ENCODE assay signal across 8 mouse cellular contexts in genomic region chr11:69914372-69914764, GRCm38 (mm10). TPM values are rescaled to one million over a fixed set of nuclear protein-coding genes. Genes with fewer than 3 reads are reported as not detected.
A peak's percentile ranks its signal among the peaks of the same experiment; 100 is the strongest.
DNase-seq lines count a peak whose midpoint lies in the region; ATAC-seq and TF ChIP-seq lines count a peak whose summit lies in the region.

No protein-coding gene starts in this region.

- peaks cover 62% of the 10 kb centered on the region for H3K36me3 ChIP-seq in kidney, postnatal 0 days (ENCODE audit: insufficient read depth, low read length)
- peaks cover 84% of the 10 kb centered on the region for H3K36me3 ChIP-seq in hindbrain, embryonic 13.5 days

- no peak; the same call in 1 of the 2 replicates for ATAC-seq in kidney, postnatal 0 days (replicated peaks; ENCODE audit: low FRiP score, low read depth)
- no peak for ATAC-seq in hindbrain, embryonic 13.5 days (ENCODE audit: low FRiP score)
- ATAC-seq in megakaryocyte-erythroid progenitor cell, adult 5-6 weeks (replicated peaks; ENCODE audit: low FRiP score, low TSS enrichment, poor library complexity, severe bottlenecking) = peak; percentile 11; the same call in 1 of the 2 replicates

- peak overlapping the region; percentile 64 for H3K4me3 ChIP-seq in kidney, postnatal 0 days (replicated peaks; ENCODE audit: low read depth, low read length)
- peak overlapping the region; percentile 69 for H3K4me3 ChIP-seq in bone marrow macrophage, adult 2 months (ENCODE audit: insufficient read depth, low read length)
- H3K4me3 ChIP-seq in hindbrain, embryonic 13.5 days = peak overlapping the region; percentile 91

- TF ChIP-seq POLR2A in bone marrow macrophage, adult 2 months (IDR thresholded peaks at IDR 0.05; ENCODE audit: borderline replicate concordance, low read depth, low read length) = no peak

- H3K4me1 ChIP-seq in kidney, postnatal 0 days (replicated peaks; ENCODE audit: insufficient read depth, low read length) = peaks cover 15% of the 10 kb centered on the region
- peaks cover 26% of the 10 kb centered on the region for H3K4me1 ChIP-seq in bone marrow macrophage, adult 2 months (ENCODE audit: control insufficient read depth, insufficient read depth, low read length)
- peaks cover 41% of the 10 kb centered on the region for H3K4me1 ChIP-seq in hindbrain, embryonic 13.5 days (replicated peaks)

- H3K9me3 ChIP-seq in kidney, postnatal 0 days (replicated peaks; ENCODE audit: low read length) = no peaks in the 10 kb centered on the region
- H3K9me3 ChIP-seq in hindbrain, embryonic 13.5 days = no peaks in the 10 kb centered on the region

- DNase-seq in kidney, postnatal 0 days (ENCODE audit: low spot score) = peak; percentile 37
- no peak for DNase-seq in kidney, adult 9 months
- no peak for DNase-seq in layer of hippocampus, postnatal 36 days
- DNase-seq in left cerebral cortex, postnatal 25 days (ENCODE audit: low spot score in 2 of 2) = no peak
- DNase-seq in T-cell, adult 2 months (ENCODE audit: low spot score) = no peak

- WGBS in kidney, postnatal 0 days = 1% methylated on average over 17 of the region's 17 CpGs
- WGBS in hindbrain, embryonic 13.5 days = 3% methylated on average over 17 of the region's 17 CpGs

- no peaks in the 10 kb centered on the region for H3K27me3 ChIP-seq in kidney, postnatal 0 days (ENCODE audit: insufficient read depth, low read length)
- no peaks in the 10 kb centered on the region for H3K27me3 ChIP-seq in hindbrain, embryonic 13.5 days

- peak overlapping the region; percentile 86 for H3K27ac ChIP-seq in kidney, postnatal 0 days
- peak overlapping the region; percentile 59 for H3K27ac ChIP-seq in bone marrow macrophage, adult 2 months (ENCODE audit: insufficient read depth, low read depth, low read length)
- H3K27ac ChIP-seq in hindbrain, embryonic 13.5 days = peak overlapping the region; percentile 91

- H3K9ac ChIP-seq in kidney, postnatal 0 days (ENCODE audit: low read depth, low read length) = peak overlapping the region; percentile 82
- peak overlapping the region; percentile 91 for H3K9ac ChIP-seq in hindbrain, embryonic 13.5 days

- peak overlapping the region; percentile 99 for H3K4me2 ChIP-seq in kidney, postnatal 0 days (ENCODE audit: low read length)
- peak overlapping the region; percentile 100 for H3K4me2 ChIP-seq in hindbrain, embryonic 13.5 days

- intact Hi-C loops in left cerebral cortex, postnatal 25 days (cut with DNase I) = no loop called here

- TF ChIP-seq CTCF in kidney, postnatal 0 days (IDR thresholded peaks at IDR 0.05; ENCODE audit: low read depth) = no peak
- no peak for TF ChIP-seq CTCF in bone marrow macrophage, adult 2 months (IDR thresholded peaks at IDR 0.05; ENCODE audit: low read depth, low read length)

RNA-seq across cellular contexts. Expression of gene Gps2, which starts 0.7 kb away (rescaled TPM):
- polyA plus RNA-seq in kidney, postnatal 0 days (2015; fragmentation: Nextera tagmentation; extraction: Ambion mirVana) = 63.0 and 65.0 TPM in 2 replicates
- polyA plus RNA-seq in bone marrow macrophage, adult 2 months (2012; ENCODE audit: insufficient read depth, insufficient read length, missing spikeins) = 92.8 and 103 TPM in 2 replicates
- polyA plus RNA-seq in hindbrain, embryonic 13.5 days (2015; fragmentation: Nextera tagmentation; extraction: Ambion mirVana) = 72.4 and 77.3 TPM in 2 replicates
- total RNA-seq in megakaryocyte-erythroid progenitor cell, adult 5-6 weeks (2014; fragmentation: Nextera tagmentation) = 155 and 190 TPM in 2 replicates
- total RNA-seq in megakaryocyte-erythroid progenitor cell, adult 5-6 weeks (2017) = 53.7 and 106 TPM in 2 replicates
- total RNA-seq in layer of hippocampus, postnatal 36 days (2021) = 10 to 100 TPM; 31.9 to 38.2 TPM
- total RNA-seq in left cerebral cortex, postnatal 25 days (2021) = 10 to 100 TPM; 26.9 to 33.2 TPM

RNA-seq across cellular contexts. Expression of gene Eif5a, which starts 7.4 kb away (rescaled TPM):
- polyA plus RNA-seq in kidney, postnatal 0 days (2015; fragmentation: Nextera tagmentation; extraction: Ambion mirVana) = 1,371 and 1,476 TPM in 2 replicates
- 326 and 347 TPM in 2 replicates for polyA plus RNA-seq in bone marrow macrophage, adult 2 months (2012; ENCODE audit: insufficient read depth, insufficient read length, missing spikeins)
- 1,129 and 1,134 TPM in 2 replicates for polyA plus RNA-seq in hindbrain, embryonic 13.5 days (2015; fragmentation: Nextera tagmentation; extraction: Ambion mirVana)
- total RNA-seq in megakaryocyte-erythroid progenitor cell, adult 5-6 weeks (2014; fragmentation: Nextera tagmentation) = 1,285 and 1,514 TPM in 2 replicates
- 1,032 and 1,474 TPM in 2 replicates for total RNA-seq in megakaryocyte-erythroid progenitor cell, adult 5-6 weeks (2017)
- 100 to 1,000 TPM; 416 to 445 TPM for total RNA-seq in layer of hippocampus, postnatal 36 days (2021)
- total RNA-seq in left cerebral cortex, postnatal 25 days (2021) = 100 to 1,000 TPM; 425 to 450 TPM

RNA-seq across cellular contexts. Expression of gene Neurl4, which starts 13.5 kb away (rescaled TPM):
- polyA plus RNA-seq in kidney, postnatal 0 days (2015; fragmentation: Nextera tagmentation; extraction: Ambion mirVana) = 9.7 and 12.7 TPM in 2 replicates
- polyA plus RNA-seq in bone marrow macrophage, adult 2 months (2012; ENCODE audit: insufficient read depth, insufficient read length, missing spikeins) = 15.8 and 16.9 TPM in 2 replicates
- polyA plus RNA-seq in hindbrain, embryonic 13.5 days (2015; fragmentation: Nextera tagmentation; extraction: Ambion mirVana) = 18.8 and 22.6 TPM in 2 replicates
- total RNA-seq in megakaryocyte-erythroid progenitor cell, adult 5-6 weeks (2014; fragmentation: Nextera tagmentation) = 31.7 and 51.2 TPM in 2 replicates
- total RNA-seq in megakaryocyte-erythroid progenitor cell, adult 5-6 weeks (2017) = 27.9 and 64.3 TPM in 2 replicates
- total RNA-seq in layer of hippocampus, postnatal 36 days (2021) = 100 to 1,000 TPM; 117 to 118 TPM
- total RNA-seq in left cerebral cortex, postnatal 25 days (2021) = 100 to 1,000 TPM; 113 to 117 TPM

RNA-seq across cellular contexts. Expression of gene 2810408A11Rik, which starts 13.6 kb away (rescaled TPM):
- 12.5 and 13.0 TPM in 2 replicates for polyA plus RNA-seq in kidney, postnatal 0 days (2015; fragmentation: Nextera tagmentation; extraction: Ambion mirVana)
- 1.4 TPM in 1 of 2 replicates, not detected in the other for polyA plus RNA-seq in bone marrow macrophage, adult 2 months (2012; ENCODE audit: insufficient read depth, insufficient read length, missing spikeins)
- polyA plus RNA-seq in hindbrain, embryonic 13.5 days (2015; fragmentation: Nextera tagmentation; extraction: Ambion mirVana) = 10.3 and 11.7 TPM in 2 replicates
- 2.4 and 4.0 TPM in 2 replicates for total RNA-seq in megakaryocyte-erythroid progenitor cell, adult 5-6 weeks (2014; fragmentation: Nextera tagmentation)
- total RNA-seq in megakaryocyte-erythroid progenitor cell, adult 5-6 weeks (2017) = 3.4 and 4.1 TPM in 2 replicates
- under 1 TPM; 0.46 to 0.95 TPM for total RNA-seq in layer of hippocampus, postnatal 36 days (2021)
- total RNA-seq in left cerebral cortex, postnatal 25 days (2021) = under 1 TPM; 0.55 to 0.60 TPM

RNA-seq across cellular contexts. Expression of gene Acap1, which starts 19.0 kb away (rescaled TPM):
- polyA plus RNA-seq in kidney, postnatal 0 days (2015; fragmentation: Nextera tagmentation; extraction: Ambion mirVana) = 0.33 and 0.48 TPM in 2 replicates
- 0.66 TPM in 1 of 2 replicates, not detected in the other for polyA plus RNA-seq in bone marrow macrophage, adult 2 months (2012; ENCODE audit: insufficient read depth, insufficient read length, missing spikeins)
- polyA plus RNA-seq in hindbrain, embryonic 13.5 days (2015; fragmentation: Nextera tagmentation; extraction: Ambion mirVana) = 0.17 and 0.52 TPM in 2 replicates
- total RNA-seq in megakaryocyte-erythroid progenitor cell, adult 5-6 weeks (2014; fragmentation: Nextera tagmentation) = 52.7 and 59.4 TPM in 2 replicates
- 40.3 and 55.2 TPM in 2 replicates for total RNA-seq in megakaryocyte-erythroid progenitor cell, adult 5-6 weeks (2017)
- total RNA-seq in layer of hippocampus, postnatal 36 days (2021) = not detected
- total RNA-seq in left cerebral cortex, postnatal 25 days (2021) = not detected
